Mouse (Mus musculus) E14TG2a.4 (cell line): Measurements from ENCODE around the gene Plekho2.

Experiments
- CTCF ChIP-seq: conservative IDR thresholded peaks from 2 replicates; pipeline ENCODE4 v1.5.1; 2014; ENCODE audit warnings: low read length
- POU5F1 ChIP-seq: IDR thresholded peaks from 2 replicates; pipeline ENCODE4 v1.6.1; 2014; ENCODE audit warnings: low read length, borderline replicate concordance

- TF ChIP-seq CTCF (peak; percentile 77), POU5F1 (no peak)
Measured at GRCm38 (mm10) chr9:65580401-65581256, 789 bp upstream of the Plekho2 start.
